Mouse (Mus musculus): ENCODE measurements around the gene Mylk. TPM values are rescaled to one million over a fixed set of nuclear protein-coding genes. Genes with fewer than 3 reads are reported as not detected.

The Mylk gene
- 151 TPM for polyA plus RNA-seq (2014; fragmentation: Illumina TruSeq; extraction: RNeasy Lipid Tissue Mini Kit (QIAGEN cat#74804); ENCODE audit: low read depth, low replicate concordance)

GRCm38 (mm10) chr16:34745065-34745585, at the start of gene Mylk:
Mylk (plus strand) TSS chr16:34745210.

GRCm38 (mm10) chr16:35022242-35023137, 277.5 kb downstream of the Mylk start, which contains the start of gene Hacd2:
Hacd2 (plus strand) TSS chr16:35022428.

Other genes starting within 250 kb of the Mylk start
- gene Kalrn, start 171.7 kb upstream of the Mylk start, polyA plus RNA-seq (2014; fragmentation: Illumina TruSeq; extraction: RNeasy Lipid Tissue Mini Kit (QIAGEN cat#74804); ENCODE audit: low read depth, low replicate concordance), result 5.4 TPM
- gene Ropn1, start 95.3 kb upstream of the Mylk start, polyA plus RNA-seq (2014; fragmentation: Illumina TruSeq; extraction: RNeasy Lipid Tissue Mini Kit (QIAGEN cat#74804); ENCODE audit: low read depth, low replicate concordance), result 10.5 TPM
- gene Ccdc14, start 54.6 kb upstream of the Mylk start, polyA plus RNA-seq (2014; fragmentation: Illumina TruSeq; extraction: RNeasy Lipid Tissue Mini Kit (QIAGEN cat#74804); ENCODE audit: low read depth, low replicate concordance), result 2.4 TPM

Measured in adipose tissue, adult 10 weeks (tissue).